Mouse (Mus musculus) regulatory T cell (primary cell): Measurements from ENCODE around the gene Agap1.

Experiments
- in situ Hi-C: fragments of 300-600 bp; cut with MboI, MseI; formaldehyde crosslinking; loops from one replicate; pipeline ENCODE4 v1.15.1; 2025; ENCODE audit warnings: high pct_unique_total_duplicates

Agap1 gene

DNA sequence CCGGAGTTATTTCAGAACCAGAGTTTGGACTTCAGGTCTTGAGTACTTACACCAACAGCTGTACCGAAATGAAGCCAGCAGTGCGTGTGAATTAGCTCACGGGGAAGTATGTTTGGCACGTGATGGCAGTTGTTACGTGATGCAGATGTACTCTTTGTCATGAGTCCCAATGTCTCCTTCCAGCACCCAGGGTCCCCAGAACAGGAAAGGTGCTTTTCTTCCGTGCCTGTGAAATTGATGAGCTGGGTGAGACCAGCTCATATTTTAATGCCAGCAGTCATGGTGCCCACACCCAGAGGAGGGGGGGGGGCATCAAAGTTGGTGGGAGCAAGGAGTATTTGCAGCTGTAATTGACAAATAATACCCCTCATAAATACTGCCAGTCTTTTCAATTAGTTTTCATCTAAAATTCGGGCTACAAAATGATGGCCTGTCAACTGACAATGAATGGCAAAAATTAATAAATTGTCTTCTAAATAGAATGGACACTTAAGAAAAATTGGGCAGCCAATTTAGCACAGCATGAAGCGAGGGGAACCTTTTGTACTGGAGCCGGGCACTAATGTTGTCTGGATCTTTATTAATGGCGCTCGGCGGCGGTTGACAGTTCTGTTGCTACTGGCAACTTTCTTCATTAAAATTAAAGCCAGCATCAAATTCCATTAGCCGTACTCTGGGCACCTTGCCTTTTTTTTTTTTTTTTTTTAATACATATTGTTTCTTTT, 253.3 kb downstream of the Agap1 start:
- in situ Hi-C loops, result no loop called here

DNA sequence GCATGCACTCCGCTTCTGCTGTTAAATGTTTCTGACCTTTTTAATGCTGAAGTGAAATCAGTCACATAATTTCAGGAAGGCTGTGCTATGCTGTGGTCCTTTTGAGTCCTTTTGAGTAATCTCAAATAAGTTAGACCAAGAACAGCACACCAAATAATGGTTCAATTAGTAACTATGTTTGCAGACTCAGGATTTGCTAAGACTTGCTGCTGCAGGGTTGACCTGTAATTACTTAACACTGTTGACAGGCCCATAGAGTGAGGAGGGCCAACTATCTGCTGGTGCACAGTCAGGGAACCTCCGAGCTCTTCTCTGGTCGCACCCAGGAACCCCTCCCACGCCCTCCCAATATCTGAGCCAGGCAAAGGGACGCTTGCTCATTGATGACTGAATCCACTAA, 255.2 kb downstream of the Agap1 start:
- in situ Hi-C loops, result no loop called here

DNA sequence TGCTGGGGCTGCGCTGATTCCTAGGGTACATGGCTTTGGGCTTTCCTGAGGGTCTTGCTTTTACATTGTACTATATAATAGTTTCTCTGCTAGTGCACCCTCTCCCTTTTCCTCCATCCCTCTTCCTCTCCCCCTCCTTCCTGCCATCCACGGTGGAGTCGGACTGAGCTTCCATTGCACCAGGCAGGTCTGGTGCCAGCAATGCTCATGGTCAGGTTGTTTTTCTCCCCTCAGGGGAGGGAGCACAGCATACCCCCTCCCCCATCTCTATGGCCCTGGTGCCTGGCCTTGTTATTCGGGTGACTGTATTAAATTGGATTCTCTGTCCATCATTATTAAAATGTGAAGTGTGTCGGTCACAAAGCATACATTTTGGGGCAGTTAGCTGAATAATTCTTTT, 259.1 kb downstream of the Agap1 start:
- in situ Hi-C loops, result no loop called here

DNA sequence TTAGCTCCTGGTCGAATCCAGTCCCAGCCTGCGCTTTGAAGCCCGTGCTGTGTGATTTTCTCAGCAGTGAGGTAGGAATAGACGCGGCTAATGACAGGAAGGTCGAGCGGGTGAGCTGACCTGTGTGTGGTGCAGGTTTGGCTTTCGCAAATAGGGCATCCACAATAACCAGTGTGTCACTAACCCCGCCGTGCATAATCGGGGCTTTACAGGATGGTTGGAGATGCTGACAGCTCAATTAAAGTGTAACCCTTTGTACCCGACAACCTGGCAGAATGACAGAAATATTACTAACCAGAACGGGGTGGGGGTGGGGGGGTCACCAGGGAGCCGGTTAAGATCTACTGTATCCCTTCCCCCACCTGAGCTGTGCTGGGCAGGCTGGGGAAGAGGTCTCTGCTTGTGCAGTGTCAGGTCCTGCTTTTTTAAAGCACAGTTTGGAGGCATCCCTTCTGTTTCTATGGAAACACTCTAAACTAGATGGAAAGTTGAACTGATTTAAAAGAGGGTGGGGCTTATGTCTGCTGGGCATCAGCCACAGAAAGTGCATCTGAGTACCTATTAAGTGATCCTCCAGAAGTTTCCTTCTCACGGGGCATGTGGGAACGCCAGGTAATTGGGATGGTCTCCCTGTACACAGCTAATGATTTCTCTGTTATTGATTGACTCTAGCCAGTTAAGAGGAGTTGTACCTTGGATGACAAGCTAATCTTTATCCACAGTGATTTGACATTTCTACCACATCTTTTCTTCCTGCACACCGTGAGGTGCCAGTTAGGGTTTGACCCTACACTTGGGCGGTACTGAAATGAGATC, 259.8 kb downstream of the Agap1 start:
- in situ Hi-C loops, result no loop called here

DNA sequence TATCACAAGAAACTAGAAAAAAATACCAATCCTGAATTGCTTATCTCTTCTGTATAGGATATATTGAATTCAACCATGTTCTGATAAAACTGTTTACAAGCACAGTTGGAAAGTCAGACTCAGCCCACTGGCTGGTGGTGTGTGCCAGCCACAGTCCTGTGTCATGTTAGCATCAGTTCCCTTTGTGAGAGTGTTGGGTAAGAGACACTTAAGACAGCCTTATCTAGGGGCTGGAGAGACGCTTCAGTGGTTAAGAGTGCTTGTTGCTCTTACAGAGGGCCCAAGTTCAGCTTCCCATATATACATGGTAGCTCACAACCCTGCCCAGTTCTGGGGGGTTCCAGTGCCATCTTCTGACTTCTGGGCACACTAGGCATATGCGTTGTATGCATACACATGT, 261.6 kb downstream of the Agap1 start:
- in situ Hi-C loops, result no loop called here

DNA sequence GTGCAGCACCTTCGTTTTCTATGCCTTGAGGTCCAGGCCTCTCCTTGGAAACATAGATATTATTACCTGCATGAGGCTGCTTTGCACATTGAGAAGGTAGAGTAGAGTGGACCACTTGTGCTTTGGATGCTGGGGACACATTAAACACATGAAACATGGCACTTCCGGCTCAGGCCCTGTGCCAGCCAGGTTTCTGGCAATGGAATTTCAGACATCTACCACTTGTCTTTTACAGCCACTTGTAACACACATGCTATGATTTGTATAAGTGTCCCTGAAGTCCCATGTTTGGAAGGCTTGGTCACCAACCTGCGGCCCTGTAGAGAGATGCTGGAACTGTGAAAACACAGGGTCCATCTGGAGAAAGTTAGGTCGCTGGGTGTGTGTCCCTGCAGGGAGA, 262.5 kb downstream of the Agap1 start:
- in situ Hi-C loops, result no loop called here

DNA sequence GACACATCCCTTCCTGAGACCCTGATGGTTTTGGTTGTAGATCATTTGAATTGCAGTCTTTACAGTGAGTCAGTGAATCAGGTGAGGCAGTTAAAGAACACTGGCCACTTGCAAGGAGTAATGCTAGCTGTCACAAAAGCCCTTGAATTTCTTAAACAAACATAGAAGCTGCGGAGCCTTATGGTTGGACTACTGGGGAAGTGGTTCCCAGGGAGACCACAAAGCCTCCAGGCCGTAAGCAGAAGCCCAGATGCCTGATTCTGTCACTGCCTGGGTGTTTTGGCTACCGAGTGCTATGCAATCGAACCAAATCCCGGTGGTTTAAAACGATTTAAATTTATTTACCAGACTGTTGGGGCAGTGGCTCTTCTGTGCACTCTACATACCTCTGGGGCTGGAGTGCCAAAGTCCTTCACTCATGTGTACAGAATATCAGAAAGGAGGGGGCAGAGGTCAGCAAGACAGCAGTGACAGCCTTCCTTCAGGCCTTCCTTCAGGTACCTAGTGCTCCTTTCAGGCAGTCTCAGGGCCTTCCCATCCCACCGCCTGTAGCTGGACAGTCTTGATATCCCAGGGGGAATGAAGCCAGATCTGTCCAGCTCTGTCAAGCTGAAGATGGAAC, 264.3 kb downstream of the Agap1 start:
- in situ Hi-C loops, result no loop called here

DNA sequence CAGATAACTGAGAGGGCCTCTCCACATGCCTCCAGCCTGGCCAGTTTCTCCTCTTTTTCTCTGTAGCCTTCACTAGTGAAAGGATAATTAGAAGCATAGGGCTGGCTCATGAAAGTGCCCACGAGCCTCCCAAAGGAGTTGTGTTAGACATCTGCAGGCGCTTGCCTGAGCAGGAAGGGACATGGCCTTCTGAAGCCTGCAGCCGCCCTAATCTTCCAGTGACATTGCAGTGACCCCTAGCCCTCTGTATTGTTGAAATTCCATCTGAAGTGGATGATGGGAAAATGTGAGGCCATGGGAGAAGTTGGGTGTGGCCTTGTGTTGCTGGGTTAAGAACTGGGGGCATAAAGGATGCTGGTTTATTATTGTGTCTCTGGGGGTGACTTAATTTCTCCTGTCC, 269.5 kb downstream of the Agap1 start:
- in situ Hi-C loops, result loop anchor here (10.0 kb wide), 1 partner anchor 1919 kb away; the partner anchor contains the start of gene Sag

DNA sequence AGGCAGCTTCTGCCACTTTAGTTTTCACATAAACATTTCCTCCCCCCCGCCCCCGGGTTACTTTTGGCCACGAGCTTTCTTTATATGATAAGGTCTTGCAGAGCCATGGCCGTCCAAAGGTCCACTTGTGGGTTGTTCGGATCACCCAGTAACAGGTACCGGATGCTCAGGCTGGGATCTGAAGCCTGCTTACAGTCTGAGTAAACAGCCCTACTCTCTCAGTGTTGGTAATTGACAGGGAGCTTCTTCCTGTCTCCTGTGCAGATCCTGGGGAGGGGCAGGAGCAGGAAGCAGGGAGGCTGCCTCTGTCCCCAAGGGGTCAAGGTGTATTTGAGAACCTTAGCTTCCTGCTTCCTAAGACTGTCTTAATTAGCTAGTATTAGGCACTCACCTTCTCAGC, 269.9 kb downstream of the Agap1 start:
- in situ Hi-C loops, result loop anchor here (10.0 kb wide), 1 partner anchor 1920 kb away; the partner anchor contains the start of gene Sag

DNA sequence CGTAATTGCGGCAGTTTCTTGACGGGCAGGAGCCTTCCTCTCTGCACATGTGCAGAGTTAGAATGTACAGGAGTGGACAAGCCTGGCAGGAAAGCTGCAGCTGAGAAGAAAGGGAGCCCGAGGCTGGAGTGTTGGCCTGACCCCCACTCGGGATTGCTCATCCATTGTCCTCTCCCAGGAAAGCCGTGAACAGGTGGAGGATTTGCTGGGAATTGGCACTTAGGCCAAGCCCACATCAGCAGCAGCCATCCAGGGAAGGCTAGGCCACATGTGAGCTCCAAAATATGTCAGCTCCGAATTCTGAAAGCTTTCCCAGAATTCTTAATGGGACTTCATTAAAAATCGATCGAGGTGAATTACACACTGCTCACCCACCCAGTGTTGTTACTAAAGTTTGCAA, 270.4 kb downstream of the Agap1 start:
- in situ Hi-C loops, result loop anchor here (10.0 kb wide), 1 partner anchor 1920 kb away; the partner anchor contains the start of gene Sag

DNA sequence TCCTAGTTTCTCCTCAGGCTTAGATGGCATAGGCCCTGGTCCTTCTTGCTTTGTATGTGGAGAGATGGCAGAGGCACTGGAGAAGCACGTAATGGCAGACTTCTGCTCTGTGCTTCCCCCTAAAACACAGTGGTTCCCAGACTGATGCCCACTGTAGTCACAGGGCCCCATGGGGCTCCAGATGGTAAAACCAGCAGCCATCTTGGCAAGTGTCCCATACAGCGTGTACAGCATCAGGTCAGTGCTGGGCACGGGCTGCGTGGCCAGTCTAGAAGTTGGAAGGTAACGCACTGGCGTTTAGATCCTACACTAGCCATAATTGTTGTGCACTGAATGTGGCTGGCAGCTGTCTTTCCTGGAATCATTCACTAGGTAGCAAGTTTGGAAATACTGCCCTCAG, 273.9 kb downstream of the Agap1 start:
- in situ Hi-C loops, result loop anchor here (10.0 kb wide), 1 partner anchor 1924 kb away; the partner anchor contains the start of gene Sag

DNA sequence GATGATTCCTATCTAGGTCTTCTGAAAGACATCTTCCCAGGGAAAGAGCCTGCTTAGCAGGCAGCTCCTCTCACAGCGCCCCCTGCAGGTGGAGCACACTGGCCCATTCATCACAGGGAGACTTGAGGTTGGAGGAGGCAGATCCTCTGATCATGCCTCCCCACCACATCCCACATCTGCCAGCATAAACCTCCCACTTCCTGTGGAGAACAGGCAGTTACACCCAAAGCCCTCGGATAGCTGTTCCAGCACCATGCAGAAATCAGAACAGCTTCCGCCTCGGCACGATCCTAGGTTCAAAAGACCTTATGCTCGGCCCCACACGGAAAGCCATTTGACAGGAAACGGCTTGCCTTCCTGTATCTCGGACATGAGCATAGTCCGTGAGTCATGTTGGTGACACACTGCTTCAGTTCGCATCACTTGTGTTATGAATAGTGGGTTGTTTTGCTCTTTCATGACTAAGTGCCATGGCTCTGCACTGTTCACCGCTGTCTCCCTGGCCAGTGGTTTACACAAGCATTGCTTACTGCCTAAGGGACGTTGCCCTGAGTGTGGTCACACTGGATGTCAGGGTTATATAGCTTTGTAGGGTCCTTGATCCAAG, 276.1 kb downstream of the Agap1 start:
- in situ Hi-C loops, result no loop called here

DNA sequence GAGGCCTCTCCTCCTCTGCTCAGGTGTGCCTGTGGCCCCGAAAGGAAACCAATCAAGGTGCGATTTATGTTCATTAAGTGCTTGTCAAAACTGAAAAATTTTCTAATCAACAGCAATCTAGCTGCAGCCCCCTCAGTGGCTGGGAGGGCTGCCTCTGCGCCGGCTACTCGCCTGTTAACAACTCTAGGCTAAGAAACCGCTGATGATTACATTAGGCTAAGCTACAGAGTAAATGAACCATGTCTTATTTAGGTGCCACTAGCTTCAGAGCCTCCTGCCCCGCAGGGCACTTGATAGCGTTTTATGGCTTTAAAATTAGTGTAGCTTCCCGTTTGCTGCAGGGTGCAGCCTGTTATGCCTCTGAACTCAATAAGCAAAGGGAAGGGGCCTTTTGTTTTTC, 279.8 kb downstream of the Agap1 start:
- in situ Hi-C loops, result no loop called here

DNA sequence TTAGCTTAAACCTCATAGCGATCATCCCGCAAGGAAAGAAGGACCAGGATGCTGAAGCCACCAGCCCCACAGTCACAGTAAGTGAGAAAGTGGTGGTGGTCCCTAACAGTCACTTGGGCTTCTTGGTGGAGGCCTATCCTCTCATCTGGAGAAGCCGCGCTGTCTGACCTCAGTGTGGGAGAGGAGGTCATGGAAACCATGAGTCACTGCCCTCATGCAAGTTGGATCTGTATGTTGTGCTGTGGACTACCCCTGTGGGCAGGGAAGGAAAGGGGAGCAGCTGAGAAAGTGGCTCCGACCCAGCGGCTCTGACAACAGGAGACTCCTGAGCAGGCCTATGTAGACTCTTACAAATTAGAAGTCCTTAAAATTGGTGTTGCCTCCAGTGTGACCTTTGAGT, 280.5 kb downstream of the Agap1 start:
- in situ Hi-C loops, result no loop called here

DNA sequence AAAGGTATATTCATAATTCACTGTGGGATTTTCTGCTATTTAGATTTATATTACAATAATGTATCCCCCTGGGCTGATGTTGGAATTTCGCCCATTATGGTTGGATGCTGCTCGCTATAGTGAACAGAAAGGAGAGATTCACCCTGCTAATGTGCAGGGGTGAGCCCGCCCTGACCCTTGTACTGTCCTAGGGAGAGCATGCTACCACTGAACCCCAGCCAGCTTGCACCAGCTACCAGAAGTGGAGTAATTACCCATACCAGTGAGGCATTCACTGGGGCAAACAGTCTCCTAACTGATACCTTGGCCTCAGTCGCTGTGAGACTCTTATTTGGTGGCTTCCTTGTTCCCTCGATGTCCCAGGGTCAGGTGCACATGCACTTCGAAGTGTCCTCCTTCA, 281.4 kb downstream of the Agap1 start:
- in situ Hi-C loops, result no loop called here

DNA sequence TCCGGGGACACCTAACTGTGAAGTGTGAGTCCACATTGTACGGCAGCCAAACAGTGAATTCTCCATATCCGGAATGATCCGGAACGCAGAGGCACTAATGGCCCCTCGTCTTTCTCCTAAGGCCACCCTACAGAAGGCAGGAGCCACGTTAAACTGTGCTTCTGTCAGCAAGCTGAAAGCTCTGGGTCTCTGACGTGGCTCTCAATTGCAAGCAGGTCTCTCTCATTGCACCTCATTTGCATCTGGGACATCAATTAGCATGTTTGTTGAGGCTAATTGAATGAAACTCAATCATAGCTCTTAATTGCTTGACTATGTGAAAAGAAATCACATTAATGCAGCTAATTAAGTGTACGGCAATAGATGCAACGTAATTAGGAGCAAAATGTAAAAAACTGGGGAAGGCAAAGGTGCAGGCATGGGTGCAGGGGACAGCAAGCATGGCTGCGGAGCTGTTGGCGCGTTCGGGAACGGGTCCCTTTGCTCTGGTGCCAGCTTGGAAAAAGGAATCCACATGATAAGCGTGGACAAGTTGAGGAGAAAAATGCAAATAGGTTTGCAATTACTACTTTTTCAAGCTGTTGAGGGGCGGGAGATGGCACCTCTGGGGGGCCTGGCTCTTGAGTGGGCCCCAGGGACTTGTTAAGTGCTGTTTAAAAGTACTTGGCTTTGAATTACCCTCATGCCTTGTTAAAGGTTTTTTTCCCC, 284.6 kb downstream of the Agap1 start:
- in situ Hi-C loops, result no loop called here

DNA sequence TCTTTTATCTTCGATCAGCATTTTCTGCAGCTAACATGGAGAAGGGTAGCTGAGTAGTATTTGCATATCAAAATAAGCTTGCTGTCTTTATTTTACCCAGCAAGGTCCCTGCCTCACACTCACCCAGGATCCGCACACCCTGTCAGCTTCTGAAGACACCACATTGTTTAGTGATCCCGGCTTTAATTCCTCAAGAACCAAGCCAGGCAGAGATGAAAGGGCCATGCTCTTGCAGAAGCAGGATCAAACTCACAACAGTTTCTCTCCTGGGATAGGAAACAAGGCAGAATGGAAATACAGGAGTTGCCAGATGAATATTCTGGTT, 285.1 kb downstream of the Agap1 start:
- in situ Hi-C loops, result no loop called here

DNA sequence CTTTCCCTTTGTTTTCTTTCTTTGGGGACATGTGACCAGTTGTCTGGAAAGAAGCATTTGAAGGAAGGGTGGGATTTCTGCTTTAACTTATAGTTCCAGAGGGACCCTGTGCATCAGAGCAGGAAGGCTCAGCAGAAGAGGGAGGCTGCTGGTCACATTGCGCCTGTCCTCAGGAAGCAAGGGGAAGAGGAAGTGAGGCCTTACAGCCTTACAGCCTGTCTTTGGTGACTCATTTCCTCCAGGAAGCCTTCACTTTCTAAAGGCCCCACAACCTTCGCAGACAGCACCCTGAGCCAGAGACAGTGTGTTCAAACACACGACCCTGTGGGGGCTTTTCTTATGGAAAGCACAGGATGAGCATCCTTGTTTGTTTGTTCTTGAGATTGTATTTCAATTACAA, 287.8 kb downstream of the Agap1 start:
- in situ Hi-C loops, result no loop called here

DNA sequence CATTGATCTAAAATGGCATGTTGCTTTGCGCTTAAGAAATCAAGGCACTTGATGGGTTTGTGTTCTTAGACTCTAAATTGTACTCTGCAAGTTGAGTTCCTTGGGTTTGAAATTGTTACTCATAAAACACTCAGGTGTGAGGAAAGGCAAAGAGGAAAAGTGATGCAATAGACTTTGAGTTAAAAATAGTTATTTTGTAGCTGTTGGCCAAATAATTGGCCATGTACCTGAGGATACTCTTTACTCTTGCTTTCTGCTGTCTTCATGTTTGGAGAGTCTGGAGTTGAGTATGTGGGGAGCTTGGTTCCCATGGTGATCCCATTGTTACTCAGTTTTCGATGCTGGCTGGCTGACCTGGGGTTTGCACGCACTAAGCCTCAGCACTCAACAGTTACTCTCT, 291.6 kb downstream of the Agap1 start:
- in situ Hi-C loops, result no loop called here

DNA sequence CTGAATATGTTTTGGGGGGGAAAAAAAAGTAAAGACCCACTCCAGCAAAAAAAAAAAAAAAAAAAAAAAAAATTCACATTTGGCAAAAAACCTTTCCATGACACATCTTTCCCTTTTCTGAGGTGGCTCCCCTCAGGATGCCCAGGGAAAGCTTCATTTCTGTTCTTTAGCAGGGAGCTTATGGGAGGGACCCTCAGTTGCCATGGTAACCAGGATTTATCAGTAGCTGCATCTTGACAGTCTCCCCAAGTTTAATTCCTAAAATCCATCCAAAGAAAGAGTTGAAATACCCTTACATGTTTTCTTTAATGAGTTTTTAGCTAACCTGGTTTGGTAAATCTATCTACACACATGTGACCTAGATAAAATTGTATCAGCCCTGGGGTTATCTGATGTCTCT, 295.1 kb downstream of the Agap1 start:
- in situ Hi-C loops, result no loop called here

DNA sequence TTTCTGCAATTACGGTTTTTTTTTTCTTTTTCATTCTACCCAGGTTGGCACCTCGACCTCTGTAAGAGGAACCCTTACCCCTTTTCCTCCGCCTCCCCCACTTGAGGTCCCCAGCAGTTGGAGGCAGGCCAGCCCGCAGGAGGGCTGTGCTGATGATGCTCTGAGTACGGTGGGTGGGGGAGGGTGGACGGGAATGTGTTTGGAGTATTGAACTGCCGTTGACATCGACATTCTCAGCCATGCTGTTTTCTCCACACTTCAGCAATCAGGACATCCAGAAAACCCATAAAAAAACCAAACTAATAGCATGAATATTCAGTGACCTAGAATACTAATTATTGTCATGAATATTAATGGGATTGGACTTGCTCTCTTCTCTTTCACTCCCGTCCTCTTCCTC, 295.9 kb downstream of the Agap1 start:
- in situ Hi-C loops, result no loop called here

DNA sequence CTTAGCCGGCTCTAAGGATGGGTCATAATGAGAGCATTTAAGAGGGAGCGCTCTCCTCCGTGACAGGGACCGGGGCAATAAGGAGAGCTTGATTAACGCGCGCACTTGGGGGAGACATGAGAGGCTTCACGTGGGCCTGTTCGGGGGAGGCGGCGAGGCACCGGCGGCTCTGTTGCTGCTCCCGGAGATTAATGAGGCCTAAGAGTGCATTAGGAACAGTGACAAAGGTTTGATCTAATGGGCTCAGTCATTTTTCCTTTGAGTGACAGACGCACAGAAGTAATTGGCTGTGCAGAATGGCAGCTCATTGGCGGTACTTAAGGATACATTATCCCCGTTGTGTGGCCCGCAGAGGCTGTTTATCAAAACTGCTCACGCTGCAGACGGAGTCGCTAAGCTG, 296.3 kb downstream of the Agap1 start:
- in situ Hi-C loops, result no loop called here
